Mouse (Mus musculus): ENCODE data around the gene Chst10.

GRCm38 (mm10) chr1:38860207-38860606 lies 37.8 kb downstream of the Chst10 start:
- TF ChIP-seq CTCF (IDR thresholded peaks at IDR 0.05; ENCODE audit: low read depth) = no peak
- TF ChIP-seq EP300 (IDR thresholded peaks at IDR 0.05; ENCODE audit: low read depth) = no peak

All from heart, postnatal 0 days (tissue).